Mouse (Mus musculus) midbrain, embryonic 16.5 days (tissue): ENCODE data around the gene Lyrm7. TPM values are rescaled to one million over a fixed set of nuclear protein-coding genes. Genes with fewer than 3 reads are reported as not detected.

Source experiments
- ATAC-seq: fragments of 200-750 bp; cut with Nextera tagmentation; 2 replicates; pipeline ENCODE4 v1.8.0; 2017; ENCODE audit warnings: moderate TSS enrichment
- H3K27ac ChIP-seq: fragments of 300-500 bp; sonication (generic); 2 replicates; pipeline ENCODE4 v1.5.1; 2014; ENCODE audit warnings: mild to moderate bottlenecking, low read length, mixed read lengths
- H3K27me3 ChIP-seq: fragments of 300-500 bp; sonication (generic); 2 replicates; pipeline ENCODE4 v1.6.1; 2014; ENCODE audit warnings: low read depth, low read length, mixed read lengths; ENCODE audit not compliant: control insufficient read depth, insufficient read depth
- H3K36me3 ChIP-seq: fragments of 300-500 bp; sonication (generic); 2 replicates; pipeline ENCODE4 v1.6.1; 2014; ENCODE audit warnings: mild to moderate bottlenecking, low read length, moderate library complexity, mixed read lengths; ENCODE audit not compliant: control insufficient read depth, insufficient read depth
- H3K4me1 ChIP-seq: fragments of 300-500 bp; sonication (generic); 2 replicates; pipeline ENCODE4 v1.6.1; 2014; ENCODE audit warnings: mild to moderate bottlenecking, low read length, mixed read lengths; ENCODE audit not compliant: control insufficient read depth, insufficient read depth
- H3K4me2 ChIP-seq: fragments of 300-500 bp; sonication (generic); 2 replicates; pipeline ENCODE4 v1.6.1; 2014; ENCODE audit warnings: mild to moderate bottlenecking, low read length, mixed read lengths
- H3K4me3 ChIP-seq: fragments of 300-500 bp; sonication (generic); 2 replicates; pipeline ENCODE4 v1.5.1; 2014; ENCODE audit warnings: low read depth, mild to moderate bottlenecking, low read length, moderate library complexity, mixed read lengths
- H3K9ac ChIP-seq: fragments of 300-500 bp; sonication (generic); 2 replicates; pipeline ENCODE4 v1.6.1; 2014; ENCODE audit warnings: low read depth, low read length, mixed read lengths
- H3K9me3 ChIP-seq: fragments of 300-500 bp; sonication (generic); replicated peaks from 2 replicates; pipeline ENCODE4 v1.6.1; 2014; ENCODE audit warnings: mild to moderate bottlenecking, low read length, mixed read lengths; ENCODE audit not compliant: control insufficient read depth, poor library complexity, severe bottlenecking
- WGBS: fragments of 180-500 bp; shearing (Covaris S2); extraction: QIAGEN DNeasy Blood & Tissue Kit; methylation state at CpG from one replicate; pipeline ENCODE4 v1.1.7; 2014; 5-methylcytosine and 5-hydroxymethylcytosine counted together
- polyA plus RNA-seq: library from polyadenylated mRNA; unstranded; fragments of >200 nt; fragmentation: Nextera tagmentation; extraction: Ambion mirVana; gene quantifications from 2 replicates; pipeline ENCODE4 v1.2.1, GENCODE M21; 2015

The Lyrm7 gene
- polyA plus RNA-seq, 1 experiment from 2014 or later, result 10.5 TPM

DNA sequence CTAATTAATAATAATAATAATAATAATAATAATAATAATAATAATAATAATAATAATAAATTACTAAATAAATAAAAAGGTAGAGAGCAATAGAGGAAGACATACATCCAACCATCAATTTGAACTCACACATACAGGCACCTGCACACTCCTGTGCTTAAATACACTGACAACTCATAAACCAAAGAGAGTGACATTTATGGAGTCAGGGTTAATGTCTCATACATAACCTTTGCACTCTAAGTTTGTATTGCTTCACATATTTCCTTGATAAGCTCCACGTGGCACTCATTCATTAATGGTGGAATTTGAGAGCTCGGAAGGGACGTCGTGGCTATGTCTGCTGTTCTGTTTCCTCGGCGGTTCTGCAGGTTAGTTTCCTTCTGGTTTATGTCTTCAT, 58.1 kb downstream of the Lyrm7 start:
- WGBS, result 81% methylated on average over 6 of the region's 6 CpGs
- no peaks in the 10 kb centered on the region for H3K27me3 ChIP-seq
- H3K4me2 ChIP-seq, result no peak overlapping the region
- no peak overlapping the region for H3K4me3 ChIP-seq
- H3K27ac ChIP-seq, result no peak overlapping the region
- H3K4me1 ChIP-seq, result no peaks in the 10 kb centered on the region
- H3K9ac ChIP-seq, result no peak overlapping the region
- no peaks in the 10 kb centered on the region for H3K36me3 ChIP-seq
- H3K9me3 ChIP-seq, result no peaks in the 10 kb centered on the region
- no peak for ATAC-seq

DNA sequence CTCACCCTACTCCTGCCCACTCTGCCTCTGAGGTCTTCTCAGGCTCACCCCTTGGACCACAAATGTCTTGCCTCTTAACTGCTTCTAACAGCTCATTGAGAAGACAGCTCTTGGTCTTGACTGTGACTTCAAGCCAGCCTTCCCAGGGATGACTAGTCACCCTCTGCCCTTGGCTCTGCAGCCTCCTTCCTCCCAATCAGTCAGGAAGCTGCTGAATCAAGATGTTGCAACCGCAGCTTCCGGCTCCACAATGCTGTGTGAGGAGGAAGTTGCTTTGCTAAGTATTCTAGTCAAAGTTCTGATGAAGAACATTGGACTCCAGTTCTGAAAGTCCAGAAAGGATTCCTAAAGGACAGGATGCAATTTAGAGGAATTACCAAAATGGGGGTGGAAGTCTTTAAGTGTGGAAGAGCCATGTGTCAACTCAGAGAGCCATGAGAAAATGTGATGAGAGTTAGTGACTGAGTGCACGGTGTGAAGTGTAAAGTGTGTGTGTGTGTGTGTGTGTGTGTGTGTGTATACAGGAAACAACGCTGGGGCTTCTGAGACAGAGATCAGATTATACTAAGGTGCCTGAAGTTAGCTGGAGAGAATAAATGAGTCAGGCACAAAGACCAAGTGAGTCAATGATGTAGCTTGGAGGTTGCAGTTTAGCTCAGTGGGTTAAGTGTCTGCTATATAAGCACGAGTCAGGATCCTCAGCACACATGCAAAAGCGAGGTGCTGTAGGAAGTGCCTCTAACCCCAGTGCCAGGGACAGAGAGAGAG, 58.7 kb downstream of the Lyrm7 start:
- Histone ChIP-seq H3K9ac (no peak overlapping the region), H3K4me3 (no peak overlapping the region), H3K27me3 (no peaks in the 10 kb centered on the region), H3K9me3 (no peaks in the 10 kb centered on the region), H3K4me2 (no peak overlapping the region), H3K4me1 (no peaks in the 10 kb centered on the region), H3K36me3 (no peaks in the 10 kb centered on the region), H3K27ac (no peak overlapping the region)
- no peak for ATAC-seq
- 86% methylated on average over 6 of the region's 6 CpGs for WGBS

DNA sequence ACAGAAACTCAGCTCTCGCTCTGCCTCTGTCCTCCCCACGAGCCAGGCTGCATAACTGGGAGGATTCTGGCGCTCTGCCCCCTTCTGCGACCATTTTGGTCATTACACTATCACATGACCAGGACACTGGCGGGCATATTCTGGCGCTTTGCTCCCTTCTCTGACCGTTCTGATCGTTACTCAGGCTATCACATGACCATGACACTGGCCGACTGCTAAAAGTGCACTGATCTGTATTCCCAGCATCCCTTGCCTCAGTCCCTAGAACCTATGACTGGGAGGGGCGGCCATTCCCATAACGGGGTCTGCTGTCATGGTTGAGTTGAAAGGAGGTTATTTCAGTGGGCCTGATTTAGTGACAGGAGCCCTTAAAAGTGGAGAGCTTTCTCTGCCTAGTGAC, 64.2 kb downstream of the Lyrm7 start:
- no peaks in the 10 kb centered on the region for H3K36me3 ChIP-seq
- no peaks in the 10 kb centered on the region for H3K9me3 ChIP-seq
- H3K9ac ChIP-seq, result no peak overlapping the region
- WGBS, result 83% methylated on average over 11 of the region's 11 CpGs
- H3K27me3 ChIP-seq, result no peaks in the 10 kb centered on the region
- no peak overlapping the region for H3K4me3 ChIP-seq
- H3K4me1 ChIP-seq, result no peaks in the 10 kb centered on the region
- ATAC-seq, result no peak
- H3K4me2 ChIP-seq, result no peak overlapping the region
- H3K27ac ChIP-seq, result no peak overlapping the region

DNA sequence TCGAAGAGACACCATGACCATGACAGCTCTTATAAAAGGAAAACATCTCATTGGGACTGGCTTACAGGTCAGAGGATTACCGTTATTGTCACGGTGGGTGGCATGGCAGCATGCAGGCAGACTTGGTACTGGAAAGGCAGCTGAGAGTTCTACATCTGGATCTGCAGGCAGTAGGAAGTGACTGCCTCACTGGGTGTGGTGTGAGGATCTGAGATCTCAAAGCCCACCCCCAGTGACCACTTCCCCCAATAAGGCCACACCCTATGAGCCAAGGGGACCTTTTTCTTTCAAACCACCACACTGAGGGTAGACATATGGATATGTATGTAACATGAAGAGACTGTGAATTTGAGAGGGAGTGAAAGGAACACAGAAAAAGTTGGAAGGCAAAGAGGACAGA, 66.0 kb downstream of the Lyrm7 start:
- no peak overlapping the region for H3K4me3 ChIP-seq
- 82% methylated on average over 3 of the region's 3 CpGs for WGBS
- H3K9ac ChIP-seq, result no peak overlapping the region
- H3K27me3 ChIP-seq, result no peaks in the 10 kb centered on the region
- ATAC-seq, result no peak
- no peaks in the 10 kb centered on the region for H3K4me1 ChIP-seq
- no peak overlapping the region for H3K27ac ChIP-seq
- no peaks in the 10 kb centered on the region for H3K9me3 ChIP-seq
- H3K4me2 ChIP-seq, result no peak overlapping the region
- no peaks in the 10 kb centered on the region for H3K36me3 ChIP-seq

DNA sequence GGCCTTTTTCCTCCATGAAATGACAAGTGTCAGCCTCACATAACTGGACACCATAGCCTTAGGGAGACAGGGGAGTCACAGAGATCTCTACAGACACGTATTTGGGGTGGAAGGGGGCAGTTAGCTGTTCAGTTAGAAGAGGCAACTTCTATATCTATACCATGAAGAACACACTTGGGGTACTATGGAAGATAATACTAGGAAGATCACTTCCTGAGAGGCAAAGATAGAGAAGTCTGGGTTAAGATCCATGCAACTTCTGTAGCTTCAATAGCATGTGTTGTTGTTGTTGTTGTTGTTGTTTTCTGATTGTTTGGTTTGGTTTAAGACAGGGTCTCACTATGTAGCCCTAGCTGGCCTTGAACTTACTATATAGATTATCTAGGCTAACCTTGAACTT, 67.5 kb downstream of the Lyrm7 start:
- 73% methylated on average over 1 of the region's 1 CpGs for WGBS
- Histone ChIP-seq H3K4me3 (no peak overlapping the region), H3K27me3 (no peaks in the 10 kb centered on the region), H3K9ac (no peak overlapping the region), H3K4me1 (0 out of 2 replicates have a peak, but pooled peaks cover under 1% of the 10 kb centered on the region), H3K36me3 (no peaks in the 10 kb centered on the region), H3K27ac (no peak overlapping the region), H3K9me3 (no peaks in the 10 kb centered on the region), H3K4me2 (no peak overlapping the region)
- no peak for ATAC-seq

DNA sequence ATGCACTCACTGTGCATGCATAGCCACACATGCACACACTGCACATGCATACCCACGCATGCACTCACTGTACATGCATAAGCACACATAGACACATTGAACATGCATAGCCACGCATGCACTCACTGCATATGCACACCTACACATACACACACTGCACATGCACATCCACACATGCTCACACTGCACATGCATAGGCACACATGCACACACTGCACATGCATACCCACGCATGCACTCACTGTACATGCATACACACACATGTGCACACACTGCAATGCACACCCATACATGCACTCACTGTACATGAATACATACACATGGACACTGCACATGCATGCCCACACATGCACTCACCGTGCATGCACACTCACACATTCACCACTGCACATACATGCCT, 69.3 kb downstream of the Lyrm7 start:
- Histone ChIP-seq H3K4me2 (no peak overlapping the region), H3K27me3 (no peaks in the 10 kb centered on the region), H3K27ac (no peak overlapping the region), H3K9me3 (no peaks in the 10 kb centered on the region), H3K4me1 (0 out of 2 replicates have a peak, but pooled peaks cover 3% of the 10 kb centered on the region), H3K4me3 (no peak overlapping the region), H3K36me3 (no peaks in the 10 kb centered on the region), H3K9ac (no peak overlapping the region)
- 96% methylated on average over 4 of the region's 4 CpGs for WGBS
- no peak for ATAC-seq

DNA sequence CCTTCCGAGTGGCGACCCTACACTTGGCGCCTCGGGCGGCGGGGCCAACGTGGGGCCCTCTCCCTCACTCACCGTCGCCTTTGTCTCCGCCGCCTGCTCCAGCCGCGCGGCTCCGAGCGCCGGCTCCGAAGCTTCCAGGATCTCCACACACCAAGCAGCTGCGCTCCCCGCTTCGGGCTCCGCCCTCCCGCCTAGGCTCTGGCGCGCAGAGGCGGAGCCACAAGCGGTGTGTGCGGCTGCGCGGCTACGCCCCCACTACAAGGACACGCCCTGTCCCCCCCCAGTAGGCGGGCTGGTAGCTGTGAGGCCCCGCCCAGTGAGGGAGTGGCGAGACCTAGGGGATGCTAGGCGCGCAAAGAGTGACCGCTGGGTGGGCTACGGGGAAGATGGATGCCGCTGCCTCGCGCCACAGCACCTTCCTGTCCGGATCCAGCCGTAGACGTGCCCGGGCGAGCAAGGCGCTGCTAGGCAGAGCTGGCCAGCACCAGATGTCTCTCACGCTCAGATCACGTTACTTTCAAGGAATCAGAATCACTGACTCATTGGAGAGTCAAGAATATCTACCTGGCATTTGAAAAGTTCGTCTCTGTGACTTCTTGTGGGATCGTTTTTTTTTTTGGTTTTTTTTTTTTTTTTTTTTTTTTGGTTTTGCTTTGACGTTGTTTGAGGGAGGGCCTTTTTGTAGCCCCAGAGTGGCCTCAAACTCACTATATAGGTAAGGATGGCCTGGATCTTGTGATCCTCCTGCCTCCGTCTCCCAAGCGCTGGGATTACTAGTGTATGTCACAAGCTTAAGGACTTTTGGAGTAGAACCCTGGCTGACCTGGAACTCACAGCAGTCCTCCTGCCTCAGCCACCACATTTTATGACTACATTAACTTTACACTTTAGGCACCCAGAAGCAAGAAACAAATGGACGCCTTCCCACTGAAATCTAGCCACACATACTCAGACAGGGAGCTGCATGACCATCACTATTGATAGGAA, 72.9 kb downstream of the Lyrm7 start, which contains the start of gene Cdc42se2:
Gene Cdc42se2 (minus strand): TSS at position 188 of the 987 bp plus-strand sequence.
- Histone ChIP-seq H3K4me1 (peaks cover 21% of the 10 kb centered on the region), H3K9me3 (no peaks in the 10 kb centered on the region), H3K27me3 (no peaks in the 10 kb centered on the region), H3K9ac (peak within 1 kb of the TSS; percentile 94), H3K4me2 (peak within 1 kb of the TSS; percentile 61), H3K27ac (peak within 1 kb of the TSS; percentile 97), H3K36me3 (no peaks in the 10 kb centered on the region), H3K4me3 (peak within 1 kb of the TSS; percentile 80)
- WGBS, result 3% methylated on average over 55 of the region's 56 CpGs
- ATAC-seq, result peak; percentile 99

DNA sequence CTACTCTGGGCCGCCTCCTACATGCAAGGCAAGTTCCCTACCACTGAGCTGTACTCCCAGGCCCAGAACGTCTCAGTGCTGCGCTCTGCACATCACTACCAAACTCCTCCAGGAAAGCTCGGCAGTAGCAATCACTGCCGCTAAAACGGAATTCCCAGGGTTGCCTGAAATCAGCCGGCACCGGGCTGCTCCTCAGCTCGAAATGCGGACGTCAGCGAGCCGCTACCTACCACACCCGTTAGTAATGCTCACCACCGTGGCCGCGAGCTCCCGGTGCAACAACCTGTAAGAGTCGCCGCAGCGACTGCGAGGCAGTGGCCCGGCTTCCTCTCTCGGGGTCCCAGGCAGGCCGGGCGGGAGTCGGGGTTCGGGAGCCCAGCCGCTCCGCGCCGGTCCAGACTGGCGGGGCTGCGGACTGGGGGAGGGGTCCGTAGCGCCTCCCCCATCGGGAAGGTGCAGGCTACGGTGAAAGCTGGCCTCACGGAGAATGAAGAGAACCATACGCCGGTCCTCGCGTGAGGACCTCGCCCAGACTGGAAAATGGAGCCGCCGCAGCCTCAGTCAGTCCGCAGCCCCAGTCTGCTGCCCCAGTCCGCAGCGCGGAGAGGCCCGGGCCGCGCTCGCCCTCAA, 73.7 kb downstream of the Lyrm7 start:
- peak; percentile 89 for ATAC-seq

More for the DNA sequence above, 73.7 kb downstream of the Lyrm7 start:
- 0% methylated on average over 50 of the region's 54 CpGs for WGBS
- Histone ChIP-seq H3K4me2 (peak overlapping the region; percentile 61), H3K4me1 (peaks cover 21% of the 10 kb centered on the region), H3K27ac (peak overlapping the region; percentile 97), H3K27me3 (no peaks in the 10 kb centered on the region), H3K9ac (peak overlapping the region; percentile 94), H3K36me3 (no peaks in the 10 kb centered on the region), H3K9me3 (no peaks in the 10 kb centered on the region), H3K4me3 (peak overlapping the region; percentile 80)
